Mouse (Mus musculus): ENCODE results near the gene Itpr2. TPM values are rescaled to one million over a fixed set of nuclear protein-coding genes. Genes with fewer than 3 reads are reported as not detected.

Itpr2 gene
- polyA plus RNA-seq, 1 experiment from 2014 or later, result 12.2 TPM

GRCm38 (mm10) chr6:146157099-146157498 is 344.9 kb downstream of the Itpr2 start:
- Histone ChIP-seq H3K9me3 (no peaks in the 10 kb centered on the region), H3K27ac (no peak overlapping the region), H3K4me3 (replicated peaks) (no peak overlapping the region), H3K4me2 (no peak overlapping the region), H3K9ac (no peak overlapping the region), H3K4me1 (no peaks in the 10 kb centered on the region), H3K36me3 (no peaks in the 10 kb centered on the region), H3K27me3 (replicated peaks) (no peaks in the 10 kb centered on the region)
- WGBS, result 97% methylated on average over 14 of the region's 14 CpGs
- no peak for ATAC-seq (ENCODE audit: insufficient read depth, low FRiP score, low read depth)

GRCm38 (mm10) chr6:146156536-146156935 is 345.5 kb downstream of the Itpr2 start:
- 71% methylated on average over 6 of the region's 6 CpGs for WGBS
- H3K9ac ChIP-seq, result no peak overlapping the region
- H3K4me3 ChIP-seq (replicated peaks), result no peak overlapping the region
- H3K9me3 ChIP-seq, result no peaks in the 10 kb centered on the region
- no peak for ATAC-seq (ENCODE audit: insufficient read depth, low FRiP score, low read depth)
- no peaks in the 10 kb centered on the region for H3K27me3 ChIP-seq (replicated peaks)
- H3K27ac ChIP-seq, result no peak overlapping the region
- H3K4me2 ChIP-seq, result no peak overlapping the region
- no peaks in the 10 kb centered on the region for H3K4me1 ChIP-seq
- H3K36me3 ChIP-seq, result no peaks in the 10 kb centered on the region

- H3K36me3 ChIP-seq, result no peaks in the 10 kb centered on the region
- ATAC-seq (ENCODE audit: insufficient read depth, low FRiP score, low read depth), result no peak
- 83% methylated on average over 8 of the region's 8 CpGs for WGBS
- H3K27me3 ChIP-seq (replicated peaks), result no peaks in the 10 kb centered on the region
- no peak overlapping the region for H3K9ac ChIP-seq
- H3K4me1 ChIP-seq, result no peaks in the 10 kb centered on the region
- H3K4me2 ChIP-seq, result no peak overlapping the region
- no peak overlapping the region for H3K4me3 ChIP-seq (replicated peaks)
- no peaks in the 10 kb centered on the region for H3K9me3 ChIP-seq
- no peak overlapping the region for H3K27ac ChIP-seq
Observed at GRCm38 (mm10) chr6:146155156-146155734, 346.8 kb downstream of the Itpr2 start.

- no peak overlapping the region for H3K4me3 ChIP-seq (replicated peaks)
- no peak for ATAC-seq (ENCODE audit: insufficient read depth, low FRiP score, low read depth)
- H3K9me3 ChIP-seq, result no peaks in the 10 kb centered on the region
- no peaks in the 10 kb centered on the region for H3K36me3 ChIP-seq
- H3K27me3 ChIP-seq (replicated peaks), result no peaks in the 10 kb centered on the region
- H3K4me1 ChIP-seq, result no peaks in the 10 kb centered on the region
- no peak overlapping the region for H3K4me2 ChIP-seq
- no peak overlapping the region for H3K9ac ChIP-seq
- 56% methylated on average over 5 of the region's 5 CpGs for WGBS
- no peak overlapping the region for H3K27ac ChIP-seq
Observed at GRCm38 (mm10) chr6:146152843-146153242, 349.2 kb downstream of the Itpr2 start.

GRCm38 (mm10) chr6:146140966-146141585 is 360.9 kb downstream of the Itpr2 start:
- Histone ChIP-seq H3K4me1 (no peaks in the 10 kb centered on the region), H3K27me3 (replicated peaks) (no peaks in the 10 kb centered on the region), H3K9ac (no peak overlapping the region), H3K9me3 (no peaks in the 10 kb centered on the region), H3K36me3 (no peaks in the 10 kb centered on the region), H3K4me3 (replicated peaks) (no peak overlapping the region), H3K27ac (no peak overlapping the region), H3K4me2 (no peak overlapping the region)
- no peak for ATAC-seq (ENCODE audit: insufficient read depth, low FRiP score, low read depth)
- 79% methylated on average over 4 of the region's 4 CpGs for WGBS

GRCm38 (mm10) chr6:146140171-146140570 is 361.9 kb downstream of the Itpr2 start:
- Histone ChIP-seq H3K9me3 (no peaks in the 10 kb centered on the region), H3K4me3 (replicated peaks) (no peak overlapping the region), H3K27me3 (replicated peaks) (no peaks in the 10 kb centered on the region), H3K4me2 (no peak overlapping the region), H3K36me3 (no peaks in the 10 kb centered on the region), H3K4me1 (no peaks in the 10 kb centered on the region), H3K27ac (no peak overlapping the region), H3K9ac (no peak overlapping the region)
- ATAC-seq (ENCODE audit: insufficient read depth, low FRiP score, low read depth), result no peak
- 86% methylated on average over 6 of the region's 6 CpGs for WGBS

- no peaks in the 10 kb centered on the region for H3K36me3 ChIP-seq
Observed at GRCm38 (mm10) chr6:146136646-146137045, 365.4 kb downstream of the Itpr2 start.

GRCm38 (mm10) chr6:146136244-146136643 is 365.8 kb downstream of the Itpr2 start:
- ATAC-seq (ENCODE audit: insufficient read depth, low FRiP score, low read depth), result no peak
- Histone ChIP-seq H3K27me3 (replicated peaks) (no peaks in the 10 kb centered on the region), H3K4me1 (no peaks in the 10 kb centered on the region), H3K4me3 (replicated peaks) (no peak overlapping the region), H3K9me3 (no peaks in the 10 kb centered on the region), H3K4me2 (no peak overlapping the region), H3K9ac (no peak overlapping the region), H3K27ac (no peak overlapping the region), H3K36me3 (no peaks in the 10 kb centered on the region)
- WGBS, result 46% methylated on average over 7 of the region's 7 CpGs

More at GRCm38 (mm10) chr6:146136646-146137045, 365.4 kb downstream of the Itpr2 start:
- H3K9me3 ChIP-seq, result no peaks in the 10 kb centered on the region
- H3K4me1 ChIP-seq, result no peaks in the 10 kb centered on the region
- no peaks in the 10 kb centered on the region for H3K27me3 ChIP-seq (replicated peaks)
- H3K27ac ChIP-seq, result no peak overlapping the region
- ATAC-seq (ENCODE audit: insufficient read depth, low FRiP score, low read depth), result no peak
- WGBS, result 59% methylated on average over 4 of the region's 4 CpGs
- H3K4me2 ChIP-seq, result no peak overlapping the region
- no peak overlapping the region for H3K9ac ChIP-seq
- H3K4me3 ChIP-seq (replicated peaks), result no peak overlapping the region

- Histone ChIP-seq H3K9me3 (no peaks in the 10 kb centered on the region), H3K27ac (no peak overlapping the region), H3K9ac (no peak overlapping the region), H3K4me1 (no peaks in the 10 kb centered on the region), H3K4me3 (replicated peaks) (no peak overlapping the region), H3K4me2 (no peak overlapping the region), H3K27me3 (replicated peaks) (no peaks in the 10 kb centered on the region), H3K36me3 (no peaks in the 10 kb centered on the region)
- WGBS, result 58% methylated on average over 8 of the region's 8 CpGs
- no peak for ATAC-seq (ENCODE audit: insufficient read depth, low FRiP score, low read depth)
Observed at GRCm38 (mm10) chr6:146135291-146135690, 366.7 kb downstream of the Itpr2 start.

GRCm38 (mm10) chr6:146133921-146134320 is 368.1 kb downstream of the Itpr2 start:
- Histone ChIP-seq H3K4me1 (no peaks in the 10 kb centered on the region), H3K9me3 (no peaks in the 10 kb centered on the region), H3K4me2 (no peak overlapping the region), H3K9ac (no peak overlapping the region), H3K36me3 (no peaks in the 10 kb centered on the region), H3K27ac (no peak overlapping the region), H3K27me3 (replicated peaks) (no peaks in the 10 kb centered on the region), H3K4me3 (replicated peaks) (no peak overlapping the region)
- ATAC-seq (ENCODE audit: insufficient read depth, low FRiP score, low read depth), result no peak
- WGBS, result 52% methylated on average over 8 of the region's 8 CpGs

- ATAC-seq (ENCODE audit: insufficient read depth, low FRiP score, low read depth), result no peak
- Histone ChIP-seq H3K9ac (no peak overlapping the region), H3K27ac (no peak overlapping the region), H3K27me3 (replicated peaks) (no peaks in the 10 kb centered on the region), H3K36me3 (no peaks in the 10 kb centered on the region), H3K9me3 (no peaks in the 10 kb centered on the region), H3K4me1 (no peaks in the 10 kb centered on the region), H3K4me3 (replicated peaks) (no peak overlapping the region), H3K4me2 (no peak overlapping the region)
- WGBS, result 70% methylated on average over 7 of the region's 7 CpGs
Observed at GRCm38 (mm10) chr6:146129066-146129465, 373.0 kb downstream of the Itpr2 start.

GRCm38 (mm10) chr6:146126823-146127681 is 375.0 kb downstream of the Itpr2 start:
- no peak overlapping the region for H3K4me2 ChIP-seq
- H3K27me3 ChIP-seq (replicated peaks), result no peaks in the 10 kb centered on the region
- no peak overlapping the region for H3K9ac ChIP-seq
- no peaks in the 10 kb centered on the region for H3K9me3 ChIP-seq
- H3K4me1 ChIP-seq, result no peaks in the 10 kb centered on the region
- no peak for ATAC-seq (ENCODE audit: insufficient read depth, low FRiP score, low read depth)
- 83% methylated on average over 12 of the region's 12 CpGs for WGBS
- no peaks in the 10 kb centered on the region for H3K36me3 ChIP-seq
- no peak overlapping the region for H3K27ac ChIP-seq
- H3K4me3 ChIP-seq (replicated peaks), result no peak overlapping the region
